ENCODE assay signal across 19 mouse cellular contexts in the genomic region with DNA sequence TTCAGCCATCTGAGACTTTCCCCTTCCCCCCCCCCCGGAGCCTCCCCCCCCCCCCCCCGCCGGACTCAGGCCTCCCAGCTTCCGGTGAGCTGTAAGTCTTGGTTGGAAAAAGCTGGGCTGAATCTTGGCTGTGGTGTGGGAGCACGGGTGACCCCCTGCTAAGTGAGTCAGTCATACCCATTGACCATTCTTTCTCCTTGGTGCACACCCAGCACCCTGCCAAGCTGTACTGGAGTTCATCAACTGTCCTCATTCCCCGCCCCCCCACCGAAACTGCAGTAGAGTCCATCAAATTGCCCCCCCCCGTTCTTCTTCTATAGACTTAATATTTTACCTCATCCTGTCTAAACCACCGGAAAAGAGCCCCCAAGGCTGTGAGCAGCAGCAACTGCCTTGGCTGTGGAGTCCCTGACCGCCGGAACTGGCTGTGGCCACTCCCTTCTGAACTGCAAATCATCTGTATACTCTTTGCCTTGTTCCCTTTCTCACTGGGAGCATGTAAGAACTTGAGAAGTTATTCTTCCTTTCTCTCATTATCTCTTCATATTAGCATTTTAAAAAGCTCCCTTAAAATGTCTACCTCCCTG. TPM values are rescaled to one million over a fixed set of nuclear protein-coding genes. Genes with fewer than 3 reads are reported as not detected.
DNase-seq lines count a peak whose midpoint lies in the region; ATAC-seq and TF ChIP-seq lines count a peak whose summit lies in the region.
"Had no signal": no experiment of that assay in that cellular context is flagged by ENCODE, and none has a peak within 500 bp of the region (broad histone marks: within the 10 kb centered on the region; RNA-seq: fewer than 3 reads in every experiment).

No protein-coding gene starts in this region.

- H3K27me3 ChIP-seq in midbrain, postnatal 0 days (ENCODE audit: insufficient read depth, low read length) = no peaks in the 10 kb centered on the region
- H3K27me3 ChIP-seq in midbrain, embryonic 14.5 days (ENCODE audit: control insufficient read depth, insufficient read depth, low read length) = no peaks in the 10 kb centered on the region
- H3K27me3 ChIP-seq in liver, embryonic 11.5 days (replicated peaks; ENCODE audit: control insufficient read depth, insufficient read depth, low read length) = 0 out of 2 replicates have a peak, but pooled peaks cover 2% of the 10 kb centered on the region
- no peaks in the 10 kb centered on the region for H3K27me3 ChIP-seq in embryonic facial prominence, embryonic 10.5 days (replicated peaks; ENCODE audit: low read depth, poor library complexity, severe bottlenecking)
- H3K27me3 ChIP-seq in forebrain, postnatal 0 days (ENCODE audit: insufficient read depth, low read length) = no peaks in the 10 kb centered on the region
- H3K27me3 ChIP-seq: embryonic facial prominence, embryonic 12.5 days; forebrain, embryonic 12.5 days had no signal

- no peak overlapping the region for H3K27ac ChIP-seq in midbrain, postnatal 0 days (ENCODE audit: low read depth, low read length)
- no peak overlapping the region for H3K27ac ChIP-seq in midbrain, embryonic 14.5 days (replicated peaks; ENCODE audit: low read depth, low read length)
- peak overlapping the region; percentile 34; the same call in 1 of the 2 replicates for H3K27ac ChIP-seq in liver, embryonic 11.5 days (ENCODE audit: low read depth, low read length)
- H3K27ac ChIP-seq in embryonic facial prominence, embryonic 10.5 days (replicated peaks) = no peak overlapping the region
- H3K27ac ChIP-seq in forebrain, postnatal 0 days (ENCODE audit: low read depth, low read length) = no peak overlapping the region
- H3K27ac ChIP-seq: embryonic facial prominence, embryonic 12.5 days; forebrain, embryonic 12.5 days; hindbrain, embryonic 10.5 days had no signal

- H3K9me3 ChIP-seq in midbrain, postnatal 0 days (ENCODE audit: low read length) = no peaks in the 10 kb centered on the region
- H3K9me3 ChIP-seq in midbrain, embryonic 14.5 days (ENCODE audit: control insufficient read depth, low read length) = no peaks in the 10 kb centered on the region
- H3K9me3 ChIP-seq in liver, embryonic 11.5 days (ENCODE audit: control insufficient read depth, low read length) = no peaks in the 10 kb centered on the region
- no peaks in the 10 kb centered on the region for H3K9me3 ChIP-seq in embryonic facial prominence, embryonic 10.5 days
- H3K9me3 ChIP-seq in forebrain, postnatal 0 days (ENCODE audit: low read length) = no peaks in the 10 kb centered on the region
- H3K9me3 ChIP-seq: embryonic facial prominence, embryonic 12.5 days; forebrain, embryonic 12.5 days; hindbrain, embryonic 10.5 days had no signal

- WGBS in midbrain, postnatal 0 days = 63% methylated on average over 8 of the region's 11 CpGs
- WGBS in midbrain, embryonic 14.5 days = 69% methylated on average over 9 of the region's 11 CpGs
- WGBS in liver, embryonic 11.5 days = 44% methylated on average over 7 of the region's 11 CpGs
- 77% methylated on average over 8 of the region's 11 CpGs for WGBS in embryonic facial prominence, embryonic 10.5 days
- WGBS in forebrain, postnatal 0 days = 72% methylated on average over 8 of the region's 11 CpGs

- TF ChIP-seq CTCF in midbrain, postnatal 0 days (IDR thresholded peaks at IDR 0.05) = no peak
- TF ChIP-seq CTCF in forebrain, postnatal 0 days (IDR thresholded peaks at IDR 0.05; ENCODE audit: low read depth) = no peak

- no peaks in the 10 kb centered on the region for H3K4me1 ChIP-seq in midbrain, postnatal 0 days (ENCODE audit: insufficient read depth, low read length)
- H3K4me1 ChIP-seq in midbrain, embryonic 14.5 days (ENCODE audit: control insufficient read depth, insufficient read depth, low read length) = no peaks in the 10 kb centered on the region
- H3K4me1 ChIP-seq in liver, embryonic 11.5 days (replicated peaks; ENCODE audit: control insufficient read depth, insufficient read depth, low read length) = peaks cover 7% of the 10 kb centered on the region
- peaks cover 7% of the 10 kb centered on the region; the same call in 1 of the 2 replicates for H3K4me1 ChIP-seq in embryonic facial prominence, embryonic 10.5 days
- no peaks in the 10 kb centered on the region for H3K4me1 ChIP-seq in forebrain, postnatal 0 days (ENCODE audit: insufficient read depth)
- H3K4me1 ChIP-seq: embryonic facial prominence, embryonic 12.5 days; forebrain, embryonic 12.5 days had no signal

- H3K4me3 ChIP-seq in midbrain, postnatal 0 days (ENCODE audit: low read depth, low read length) = no peak overlapping the region
- no peak overlapping the region for H3K4me3 ChIP-seq in midbrain, embryonic 14.5 days (replicated peaks; ENCODE audit: low read depth, low read length)
- no peak overlapping the region for H3K4me3 ChIP-seq in liver, embryonic 11.5 days (ENCODE audit: low read depth, low read length)
- no peak overlapping the region for H3K4me3 ChIP-seq in embryonic facial prominence, embryonic 10.5 days
- H3K4me3 ChIP-seq in forebrain, postnatal 0 days (ENCODE audit: low read depth, low read length) = no peak overlapping the region
- H3K4me3 ChIP-seq: embryonic facial prominence, embryonic 12.5 days; forebrain, embryonic 12.5 days; hindbrain, embryonic 10.5 days had no signal

- no peaks in the 10 kb centered on the region for H3K36me3 ChIP-seq in midbrain, postnatal 0 days (ENCODE audit: insufficient read depth, low read length)
- H3K36me3 ChIP-seq in midbrain, embryonic 14.5 days (ENCODE audit: control insufficient read depth, insufficient read depth, low read length) = no peaks in the 10 kb centered on the region
- no peaks in the 10 kb centered on the region for H3K36me3 ChIP-seq in liver, embryonic 11.5 days (ENCODE audit: control insufficient read depth, insufficient read depth, low read length)
- no peaks in the 10 kb centered on the region for H3K36me3 ChIP-seq in embryonic facial prominence, embryonic 10.5 days (replicated peaks)
- no peaks in the 10 kb centered on the region for H3K36me3 ChIP-seq in forebrain, postnatal 0 days (ENCODE audit: insufficient read depth)
- H3K36me3 ChIP-seq: embryonic facial prominence, embryonic 12.5 days; forebrain, embryonic 12.5 days; hindbrain, embryonic 10.5 days had no signal

- no peak overlapping the region for H3K4me2 ChIP-seq in midbrain, postnatal 0 days (ENCODE audit: low read depth, low read length, poor library complexity, severe bottlenecking)
- H3K4me2 ChIP-seq in midbrain, embryonic 14.5 days (ENCODE audit: low read length) = no peak overlapping the region
- H3K4me2 ChIP-seq in liver, embryonic 11.5 days = peak overlapping the region; percentile 37; the same call in 1 of the 2 replicates
- H3K4me2 ChIP-seq in forebrain, postnatal 0 days (ENCODE audit: low read depth) = no peak overlapping the region
- H3K4me2 ChIP-seq: embryonic facial prominence, embryonic 12.5 days; forebrain, embryonic 12.5 days had no signal

- DNase-seq in midbrain, postnatal 0 days (ENCODE audit: low spot score) = no peak
- DNase-seq in midbrain, embryonic 14.5 days = no peak
- DNase-seq in T-cell, adult 2 months (ENCODE audit: low spot score) = peak; percentile 17
- no peak for DNase-seq in liver, embryonic 11.5 days (ENCODE audit: low spot score)
- DNase-seq in natural killer cell, adult 2 months (ENCODE audit: low spot score in 2 of 2) = peak; percentile 69 to 82
- DNase-seq in embryonic facial prominence, embryonic 10.5 days (ENCODE audit: low spot score) = no peak
- no peak for DNase-seq in forebrain, postnatal 0 days
- DNase-seq: cerebellum, adult 9-10 months; kidney, adult 18-20 months; thymus, adult 18-20 months had no signal

- 0 out of 2 replicates have a peak, but pooled peaks have one; percentile 24 for ATAC-seq in midbrain, postnatal 0 days (ENCODE audit: low FRiP score)
- no peak for ATAC-seq in midbrain, embryonic 14.5 days (ENCODE audit: low FRiP score, low TSS enrichment)
- ATAC-seq in liver, embryonic 11.5 days (replicated peaks; ENCODE audit: low FRiP score) = no peak
- ATAC-seq in forebrain, postnatal 0 days = no peak
- no peak for ATAC-seq in erythroid progenitor cell, adult 5-6 weeks (replicated peaks; ENCODE audit: low FRiP score, poor library complexity, severe bottlenecking)
- ATAC-seq: activated CD4-positive, CD25-positive, alpha-beta regulatory T cell, adult 4 months had no signal

- no peak overlapping the region for H3K9ac ChIP-seq in midbrain, postnatal 0 days (replicated peaks; ENCODE audit: low read length, poor library complexity, severe bottlenecking)
- H3K9ac ChIP-seq in midbrain, embryonic 14.5 days (replicated peaks; ENCODE audit: low read length) = no peak overlapping the region
- H3K9ac ChIP-seq in liver, embryonic 11.5 days (ENCODE audit: low read depth, low read length) = no peak overlapping the region
- H3K9ac ChIP-seq in forebrain, postnatal 0 days = no peak overlapping the region
- H3K9ac ChIP-seq: embryonic facial prominence, embryonic 12.5 days; forebrain, embryonic 12.5 days had no signal

RNA-seq across cellular contexts. Expression of a gene that starts 2.7 kb away (rescaled TPM):
- not detected in 2 replicates for total RNA-seq in midbrain, postnatal 0 days (2014; rRNA removed)
- polyA plus RNA-seq in midbrain, postnatal 0 days (2015; fragmentation: Nextera tagmentation; extraction: Ambion mirVana) = not detected in 2 replicates
- polyA plus RNA-seq in midbrain, embryonic 14.5 days (2014; fragmentation: Nextera tagmentation; extraction: Ambion mirVana) = 0.07 TPM in 1 of 2 replicates, not detected in the other
- polyA plus RNA-seq in liver, embryonic 11.5 days (2014; fragmentation: Nextera tagmentation; extraction: Ambion mirVana) = 0.63 and 0.82 TPM in 2 replicates
- polyA plus RNA-seq in embryonic facial prominence, embryonic 10.5 days (2016; fragmentation: Nextera tagmentation; extraction: Ambion mirVana) = 0.19 TPM in 1 of 2 replicates, not detected in the other
- not detected in 2 replicates for total RNA-seq in forebrain, postnatal 0 days (2014; rRNA removed)
- not detected in 2 replicates for polyA plus RNA-seq in forebrain, postnatal 0 days (2015; fragmentation: Nextera tagmentation; extraction: Ambion mirVana)
- 1.8 and 4.6 TPM in 2 replicates for total RNA-seq in erythroid progenitor cell, adult 5-6 weeks (2015; ENCODE audit: low replicate concordance)
- total RNA-seq in erythroid progenitor cell, adult 5-6 weeks (2017; ENCODE audit: low replicate concordance) = 2.2 TPM in 1 of 2 replicates, not detected in the other
- total RNA-seq: ES-E14; layer of hippocampus, adult 18-20 months had no signal
- polyA plus RNA-seq: forebrain, embryonic 12.5 days; hindbrain, embryonic 10.5 days; limb, embryonic 11.5 days had no signal

RNA-seq across cellular contexts. Expression of a gene that starts 26.6 kb away (rescaled TPM):
- not detected in 2 replicates for total RNA-seq in midbrain, postnatal 0 days (2014; rRNA removed)
- polyA plus RNA-seq in midbrain, postnatal 0 days (2015; fragmentation: Nextera tagmentation; extraction: Ambion mirVana) = not detected in 2 replicates
- not detected in 2 replicates for polyA plus RNA-seq in midbrain, embryonic 14.5 days (2014; fragmentation: Nextera tagmentation; extraction: Ambion mirVana)
- not detected in 2 replicates for polyA plus RNA-seq in liver, embryonic 11.5 days (2014; fragmentation: Nextera tagmentation; extraction: Ambion mirVana)
- not detected in 2 replicates for polyA plus RNA-seq in embryonic facial prominence, embryonic 10.5 days (2016; fragmentation: Nextera tagmentation; extraction: Ambion mirVana)
- total RNA-seq in forebrain, postnatal 0 days (2014; rRNA removed) = not detected in 2 replicates
- polyA plus RNA-seq in forebrain, postnatal 0 days (2015; fragmentation: Nextera tagmentation; extraction: Ambion mirVana) = not detected in 2 replicates
- total RNA-seq in erythroid progenitor cell, adult 5-6 weeks (2015; ENCODE audit: low replicate concordance) = not detected in 2 replicates
- not detected in 2 replicates for total RNA-seq in erythroid progenitor cell, adult 5-6 weeks (2017; ENCODE audit: low replicate concordance)
- total RNA-seq: ES-E14; heart, adult 8-10 months; layer of hippocampus, adult 18-20 months had no signal
- polyA plus RNA-seq: activated CD4-positive, CD25-positive, alpha-beta regulatory T cell, adult 4 months; embryonic facial prominence, embryonic 12.5 days; forebrain, embryonic 12.5 days; hindbrain, embryonic 10.5 days; limb, embryonic 11.5 days had no signal

RNA-seq across cellular contexts. Expression of a gene that starts 45.5 kb away (rescaled TPM):
- 0.19 and 0.66 TPM in 2 replicates for total RNA-seq in midbrain, postnatal 0 days (2014; rRNA removed)
- 0.21 TPM in 1 of 2 replicates, not detected in the other for polyA plus RNA-seq in midbrain, postnatal 0 days (2015; fragmentation: Nextera tagmentation; extraction: Ambion mirVana)
- polyA plus RNA-seq in midbrain, embryonic 14.5 days (2014; fragmentation: Nextera tagmentation; extraction: Ambion mirVana) = not detected in 2 replicates
- 0.12 and 0.30 TPM in 2 replicates for polyA plus RNA-seq in liver, embryonic 11.5 days (2014; fragmentation: Nextera tagmentation; extraction: Ambion mirVana)
- polyA plus RNA-seq in embryonic facial prominence, embryonic 10.5 days (2016; fragmentation: Nextera tagmentation; extraction: Ambion mirVana) = 0.06 and 0.07 TPM in 2 replicates
- 0.46 TPM in 1 of 2 replicates, not detected in the other for total RNA-seq in forebrain, postnatal 0 days (2014; rRNA removed)
- polyA plus RNA-seq in forebrain, postnatal 0 days (2015; fragmentation: Nextera tagmentation; extraction: Ambion mirVana) = 0.10 and 0.20 TPM in 2 replicates
- 9.2 and 14.4 TPM in 2 replicates for total RNA-seq in erythroid progenitor cell, adult 5-6 weeks (2015; ENCODE audit: low replicate concordance)
- 6.7 and 15.0 TPM in 2 replicates for total RNA-seq in erythroid progenitor cell, adult 5-6 weeks (2017; ENCODE audit: low replicate concordance)
- polyA plus RNA-seq: forebrain, embryonic 12.5 days; limb, embryonic 11.5 days had no signal

RNA-seq across cellular contexts. Expression of a gene that starts 58.5 kb away (rescaled TPM):
- 9.4 and 14.7 TPM in 2 replicates for total RNA-seq in midbrain, postnatal 0 days (2014; rRNA removed)
- polyA plus RNA-seq in midbrain, postnatal 0 days (2015; fragmentation: Nextera tagmentation; extraction: Ambion mirVana) = 22.1 and 22.2 TPM in 2 replicates
- 28.2 and 33.5 TPM in 2 replicates for polyA plus RNA-seq in midbrain, embryonic 14.5 days (2014; fragmentation: Nextera tagmentation; extraction: Ambion mirVana)
- 7.8 and 8.3 TPM in 2 replicates for polyA plus RNA-seq in liver, embryonic 11.5 days (2014; fragmentation: Nextera tagmentation; extraction: Ambion mirVana)
- 7.4 and 9.3 TPM in 2 replicates for polyA plus RNA-seq in embryonic facial prominence, embryonic 10.5 days (2016; fragmentation: Nextera tagmentation; extraction: Ambion mirVana)
- 12.2 and 13.4 TPM in 2 replicates for total RNA-seq in forebrain, postnatal 0 days (2014; rRNA removed)
- 17.5 and 20.8 TPM in 2 replicates for polyA plus RNA-seq in forebrain, postnatal 0 days (2015; fragmentation: Nextera tagmentation; extraction: Ambion mirVana)
- total RNA-seq in erythroid progenitor cell, adult 5-6 weeks (2015; ENCODE audit: low replicate concordance) = not detected in 2 replicates
- total RNA-seq in erythroid progenitor cell, adult 5-6 weeks (2017; ENCODE audit: low replicate concordance) = 5.5 TPM in 1 of 2 replicates, not detected in the other

Comparison
In these comparisons a context has a peak if more than half of its experiments do, and no peak if none do; other contexts are left out.
1. DNase-seq: peak in T-cell, adult 2 months (single experiment) and natural killer cell, adult 2 months (2 of 2); none in midbrain, postnatal 0 days (single experiment), midbrain, embryonic 14.5 days (single experiment), liver, embryonic 11.5 days (single experiment), embryonic facial prominence, embryonic 10.5 days (single experiment) and forebrain, postnatal 0 days (single experiment).